Mouse (Mus musculus): ENCODE data around the gene Cox14.
"Not testable (repeated sequence)": the region's sequence is repeated elsewhere in the genome, so short reads cannot be mapped to it uniquely, and the experiment has no call there.

The Cox14 gene

GRCm38 (mm10) chr15:99727039-99727438, 1.6 kb downstream of the Cox14 start:
- DNase-seq (ENCODE audit: low spot score): not testable (repeated sequence)

- DNase-seq (ENCODE audit: low spot score): no peak
These were observed 2.1 kb downstream of the Cox14 start for GRCm38 (mm10) chr15:99727525-99727924.

- DNase-seq (ENCODE audit: low spot score): no peak
These were observed 2.8 kb downstream of the Cox14 start for GRCm38 (mm10) chr15:99728211-99728610.

GRCm38 (mm10) chr15:99729056-99729783, 3.8 kb downstream of the Cox14 start:
- DNase-seq (ENCODE audit: low spot score): no peak

- no peak for DNase-seq (ENCODE audit: low spot score)
These were observed 5.7 kb downstream of the Cox14 start for GRCm38 (mm10) chr15:99731167-99731566.

- DNase-seq (ENCODE audit: low spot score): no peak
These were observed 6.3 kb downstream of the Cox14 start for GRCm38 (mm10) chr15:99731678-99732077.

GRCm38 (mm10) chr15:99733186-99733585, 7.8 kb downstream of the Cox14 start:
- no peak for DNase-seq (ENCODE audit: low spot score)

GRCm38 (mm10) chr15:99735631-99736030, 10.2 kb downstream of the Cox14 start:
- peak; percentile 100 for DNase-seq (ENCODE audit: low spot score)

- no peak for DNase-seq (ENCODE audit: low spot score)
These were observed 11.3 kb downstream of the Cox14 start for GRCm38 (mm10) chr15:99736675-99737074.

- no peak for DNase-seq (ENCODE audit: low spot score)
These were observed 14.8 kb downstream of the Cox14 start for GRCm38 (mm10) chr15:99740229-99740628.

GRCm38 (mm10) chr15:99754204-99754603, 28.8 kb downstream of the Cox14 start:
- DNase-seq (ENCODE audit: low spot score): no peak

GRCm38 (mm10) chr15:99767467-99767866, 42.0 kb downstream of the Cox14 start:
- no peak for DNase-seq (ENCODE audit: low spot score)

GRCm38 (mm10) chr15:99768761-99769160, 43.3 kb downstream of the Cox14 start:
- no peak for DNase-seq (ENCODE audit: low spot score)

GRCm38 (mm10) chr15:99771004-99771500, 45.6 kb downstream of the Cox14 start:
- DNase-seq (ENCODE audit: low spot score): no peak

GRCm38 (mm10) chr15:99771601-99772276, 46.3 kb downstream of the Cox14 start:
- DNase-seq (ENCODE audit: low spot score): no peak

- DNase-seq (ENCODE audit: low spot score): peak; percentile 93
These were observed 47.0 kb downstream of the Cox14 start for GRCm38 (mm10) chr15:99772277-99772880.

GRCm38 (mm10) chr15:99772881-99772924, 47.3 kb downstream of the Cox14 start, which contains the start of gene Cers5:
TSS of gene Cers5 (minus strand) at chr15:99772885.
- DNase-seq (ENCODE audit: low spot score): not testable (repeated sequence)

- DNase-seq (ENCODE audit: low spot score): no peak
These were observed 47.5 kb downstream of the Cox14 start for GRCm38 (mm10) chr15:99772925-99773324.

Measured in ovary, postnatal 36 days (tissue).